Mouse (Mus musculus) heart, postnatal 0 days (tissue): ENCODE results near the gene Mfap3l. TPM values are rescaled to one million over a fixed set of nuclear protein-coding genes. Genes with fewer than 3 reads are reported as not detected.
"Not testable (repeated sequence)": the region's sequence is repeated elsewhere in the genome, so short reads cannot be mapped to it uniquely, and the experiment has no call there.

Experiments
- ATAC-seq: fragments of 200-750 bp; cut with Nextera tagmentation; 2 replicates; pipeline ENCODE4 v1.8.0; 2017; ENCODE audit warnings: low read depth, moderate number of reproducible peaks, moderate library complexity; ENCODE audit not compliant: insufficient read depth
- DNase-seq: peaks from one replicate; pipeline ENCODE4 v3.0.0-alpha.2; 2016; ENCODE audit warnings: low spot score
- H3K27ac ChIP-seq: fragments of 300-500 bp; sonication (generic); 2 replicates; pipeline ENCODE4 v1.5.1; 2014; ENCODE audit warnings: low read depth, mild to moderate bottlenecking
- H3K27me3 ChIP-seq: fragments of 300-500 bp; sonication (generic); 2 replicates; pipeline ENCODE4 v1.6.1; 2014; ENCODE audit warnings: low read length, mixed read lengths; ENCODE audit not compliant: control insufficient read depth, insufficient read depth
- H3K36me3 ChIP-seq: fragments of 300-500 bp; sonication (generic); replicated peaks from 2 replicates; pipeline ENCODE4 v1.6.1; 2014; ENCODE audit warnings: low read length, mixed read lengths; ENCODE audit not compliant: control insufficient read depth, insufficient read depth
- H3K4me1 ChIP-seq: fragments of 300-500 bp; sonication (generic); 2 replicates; pipeline ENCODE4 v1.6.1; 2014; ENCODE audit warnings: antibody characterized with exemption; ENCODE audit not compliant: control insufficient read depth, insufficient read depth
- H3K4me2 ChIP-seq: fragments of 300-500 bp; sonication (generic); 2 replicates; pipeline ENCODE4 v1.6.1; 2014; ENCODE audit warnings: low read depth, mild to moderate bottlenecking, low read length, moderate library complexity
- H3K4me3 ChIP-seq: fragments of 300-500 bp; sonication (generic); 2 replicates; pipeline ENCODE4 v1.5.1; 2014; ENCODE audit warnings: low read depth, low read length
- H3K9ac ChIP-seq: fragments of 300-500 bp; sonication (generic); replicated peaks from 2 replicates; pipeline ENCODE4 v1.6.1; 2014; ENCODE audit warnings: low read depth, low read length, mixed read lengths
- H3K9me3 ChIP-seq: fragments of 300-500 bp; sonication (generic); replicated peaks from 2 replicates; pipeline ENCODE4 v1.6.1; 2016; ENCODE audit warnings: low read length; ENCODE audit not compliant: control insufficient read depth
- CTCF ChIP-seq: IDR thresholded peaks from 2 replicates; pipeline ENCODE4 v1.5.1; 2016; ENCODE audit warnings: antibody characterized with exemption, control low read depth, low read depth
- EP300 ChIP-seq: IDR thresholded peaks from 2 replicates; pipeline ENCODE4 v1.6.1; 2016; ENCODE audit warnings: antibody characterized with exemption, low read depth
- WGBS: fragments of 180-500 bp; shearing (Covaris S2); extraction: QIAGEN DNeasy Blood & Tissue Kit; methylation state at CpG from one replicate; pipeline ENCODE4 v1.1.7; 2014; 5-methylcytosine and 5-hydroxymethylcytosine counted together
- polyA plus RNA-seq: library from polyadenylated mRNA; unstranded; fragments of >200 nt; fragmentation: Nextera tagmentation; extraction: Ambion mirVana; gene quantifications from 2 replicates; pipeline ENCODE4 v1.2.1, GENCODE M21; 2015
- total RNA-seq: library from RNA; depleted of rRNA; stranded (reverse); fragments of >200 nt; gene quantifications from 2 replicates; pipeline ENCODE4 v1.2.3, GENCODE M21; 2014; ENCODE audit warnings: low replicate concordance; rRNA removed

Gene Mfap3l
- 0.69 and 0.89 TPM in 2 replicates for total RNA-seq
- 0.60 and 0.70 TPM in 2 replicates for polyA plus RNA-seq

GRCm38 (mm10) chr8:60632250-60632932 lies at the start of gene Mfap3l:
Mfap3l (plus strand) TSS chr8:60632827.
- ATAC-seq (peak; percentile 98), DNase-seq (peak; percentile 89)
- H3K4me1 ChIP-seq, result peaks cover 12% of the 10 kb centered on the region; the same call in 1 of the 2 replicates
- H3K27me3 ChIP-seq, result peaks cover 16% of the 10 kb centered on the region; the same call in 1 of the 2 replicates
- peak within 1 kb of the TSS; percentile 69 for H3K4me3 ChIP-seq
- peak within 1 kb of the TSS; percentile 66 for H3K27ac ChIP-seq
- peak within 1 kb of the TSS; percentile 54 for H3K9ac ChIP-seq
- no peak for TF ChIP-seq EP300
- 0 out of 2 replicates have a peak, but pooled peaks have one; percentile 16 for TF ChIP-seq CTCF
- no peaks in the 10 kb centered on the region for H3K36me3 ChIP-seq
- H3K4me2 ChIP-seq, result peak within 1 kb of the TSS; percentile 99
- WGBS, result under 1% methylated on average over 55 of the region's 60 CpGs
- no peaks in the 10 kb centered on the region for H3K9me3 ChIP-seq

GRCm38 (mm10) chr8:60583369-60583768 lies 49.3 kb upstream of the Mfap3l start:
- no peak overlapping the region for H3K4me3 ChIP-seq
- H3K27ac ChIP-seq, result no peak overlapping the region
- TF ChIP-seq CTCF, result no peak
- TF ChIP-seq EP300, result no peak
- DNase-seq, result no peak
- WGBS, result 20% methylated on average over 2 of the region's 2 CpGs
- H3K27me3 ChIP-seq, result no peaks in the 10 kb centered on the region
- H3K9ac ChIP-seq, result no peak overlapping the region
- H3K4me2 ChIP-seq, result no peak overlapping the region
- no peaks in the 10 kb centered on the region for H3K9me3 ChIP-seq
- no peaks in the 10 kb centered on the region for H3K36me3 ChIP-seq
- no peak for ATAC-seq
- H3K4me1 ChIP-seq, result no peaks in the 10 kb centered on the region

- not testable (repeated sequence) for DNase-seq, H3K9me3 ChIP-seq, H3K4me3 ChIP-seq, H3K27ac ChIP-seq, ATAC-seq, H3K9ac ChIP-seq, H3K36me3 ChIP-seq, H3K4me2 ChIP-seq, H3K27me3 ChIP-seq, H3K4me1 ChIP-seq
- 66% methylated on average over 29 of the region's 29 CpGs for WGBS
Observed at GRCm38 (mm10) chr8:60591352-60592105, 41.1 kb upstream of the Mfap3l start.

DNA sequence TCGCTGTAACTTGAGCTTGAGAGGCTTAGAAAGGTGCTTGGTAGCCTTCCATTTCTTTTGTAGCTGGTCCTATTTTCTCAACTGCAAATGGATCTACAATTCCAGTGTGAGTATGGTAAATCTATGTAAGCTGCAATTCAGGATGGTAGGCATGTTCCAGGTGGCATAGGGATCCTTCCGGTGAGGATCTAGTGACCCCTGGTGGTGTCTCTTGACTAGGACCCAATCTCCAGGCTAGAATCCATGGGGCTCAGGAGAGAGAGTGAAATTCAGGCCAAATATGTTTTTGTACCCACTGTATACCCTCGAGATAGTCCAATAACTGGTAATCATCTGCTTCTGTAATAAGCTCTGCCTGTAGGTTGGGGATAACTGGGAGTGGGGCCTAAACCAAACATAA lies 37.9 kb upstream of the Mfap3l start:
- ATAC-seq, result no peak
- Histone ChIP-seq H3K4me1 (no peaks in the 10 kb centered on the region), H3K36me3 (no peaks in the 10 kb centered on the region), H3K9me3 (no peaks in the 10 kb centered on the region), H3K27me3 (no peaks in the 10 kb centered on the region), H3K27ac (no peak overlapping the region), H3K4me3 (no peak overlapping the region), H3K9ac (no peak overlapping the region), H3K4me2 (no peak overlapping the region)
- no peak for DNase-seq
- peak; percentile 71 for TF ChIP-seq CTCF
- no peak for TF ChIP-seq EP300
- WGBS, result 55% methylated on average over 3 of the region's 3 CpGs

DNA sequence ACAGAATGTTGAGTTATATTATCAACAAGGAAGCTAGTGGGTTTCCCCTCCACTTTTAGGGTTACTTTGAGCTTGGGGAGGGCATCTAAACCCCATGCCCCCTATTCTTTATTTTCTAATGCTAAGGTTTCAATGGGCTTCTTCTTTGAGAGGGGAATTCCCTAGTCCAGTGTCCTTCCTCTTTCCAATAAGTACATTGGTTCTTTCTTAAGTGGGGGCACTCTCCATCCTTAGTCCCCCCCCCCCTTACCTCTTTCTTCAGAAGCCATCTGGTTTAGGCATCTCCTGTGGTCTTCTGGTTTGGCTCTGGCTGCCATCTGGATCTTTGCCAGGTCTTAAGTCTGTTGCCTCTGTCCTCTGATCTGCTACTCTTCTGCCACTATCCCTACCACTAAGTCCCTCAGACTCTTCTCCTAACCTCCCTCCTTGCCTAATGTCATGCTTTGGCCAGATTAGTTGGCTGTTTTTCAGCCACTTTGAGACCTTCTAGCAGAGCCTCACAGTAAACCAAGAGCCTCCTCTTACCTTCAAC lies 21.0 kb upstream of the Mfap3l start:
- Histone ChIP-seq H3K36me3 (no peaks in the 10 kb centered on the region), H3K27me3 (no peaks in the 10 kb centered on the region), H3K4me3 (no peak overlapping the region), H3K27ac (no peak overlapping the region), H3K4me1 (no peaks in the 10 kb centered on the region), H3K4me2 (no peak overlapping the region), H3K9ac (no peak overlapping the region), H3K9me3 (no peaks in the 10 kb centered on the region)
- TF ChIP-seq EP300 (no peak), CTCF (no peak)
- ATAC-seq (no peak), DNase-seq (no peak)
